Mouse (Mus musculus): ENCODE results near the gene Zscan20.

- TF ChIP-seq CTCF (IDR thresholded peaks at IDR 0.05; ENCODE audit: insufficient read depth, low read depth, low read length) (peak; percentile 53; the same call in 1 of the 2 replicates), POLR2A (IDR thresholded peaks at IDR 0.05; ENCODE audit: insufficient read depth, low read depth, low read length) (no peak)
Observed at GRCm38 (mm10) chr4:128579182-128579581, 30.7 kb downstream of the Zscan20 start.

Data from olfactory bulb, adult 2 months (tissue).